Mouse (Mus musculus): ENCODE results near the gene Klhl29.

- TF ChIP-seq CTCF (IDR thresholded peaks at IDR 0.05; ENCODE audit: control insufficient read depth, insufficient read depth, insufficient read length) (no peak), USF1 (IDR thresholded peaks at IDR 0.05; ENCODE audit: low read depth) (no peak), MAX (IDR thresholded peaks at IDR 0.05) (no peak), MYOD1 (IDR thresholded peaks at IDR 0.05; ENCODE audit: control insufficient read depth, insufficient read length, low read depth) (no peak), MYOG (IDR thresholded peaks at IDR 0.05; ENCODE audit: control insufficient read depth, extremely low read depth, insufficient read length) (no peak), CEBPB (IDR thresholded peaks at IDR 0.05; ENCODE audit: low read depth) (no peak)
Observed at GRCm38 (mm10) chr12:5345088-5345487, 30.4 kb downstream of the Klhl29 start.

Measured in C2C12 (cell line).